Mouse (Mus musculus) gastrocnemius, postnatal 25 days (tissue): ENCODE data around the gene Nlrc5. TPM values are rescaled to one million over a fixed set of nuclear protein-coding genes. Genes with fewer than 3 reads are reported as not detected.
"Not testable (repeated sequence)": the region's sequence is repeated elsewhere in the genome, so short reads cannot be mapped to it uniquely, and the experiment has no call there.

Source experiments
- DNase-seq: peaks from one replicate; pipeline ENCODE4 v3.0.0; 2022
- total RNA-seq, 2 experiments: library from RNA; stranded (reverse); gene quantifications; 1 replicate in 1 of 2; 2 replicates in 1 of 2; pipeline ENCODE4 v1.2.3; 2021

The Nlrc5 gene
- total RNA-seq, 2 experiments from 2014 or later: 0.20 to 1.3 TPM

- DNase-seq: no peak
Observed at GRCm38 (mm10) chr8:94418017-94418416, 16.1 kb upstream of the Nlrc5 start.

DNA sequence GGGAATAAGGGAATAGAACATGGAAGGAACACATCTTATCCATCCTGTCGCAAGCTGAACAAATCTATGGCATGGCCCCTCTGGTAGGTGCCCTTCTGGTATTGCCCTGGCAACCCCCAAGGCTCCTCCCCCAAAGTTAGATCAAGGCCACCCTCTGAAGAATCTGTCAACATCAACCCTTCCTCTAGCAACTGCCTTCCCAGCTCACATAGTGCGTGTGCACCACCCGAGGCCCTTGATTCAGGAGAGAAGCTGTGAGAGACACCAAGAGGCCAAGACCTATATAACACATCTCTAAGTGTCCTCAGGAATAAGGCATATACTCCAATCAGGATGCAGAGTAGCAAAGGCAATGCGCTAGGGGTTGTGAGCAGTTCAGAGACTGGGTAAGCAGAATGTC lies 11.9 kb upstream of the Nlrc5 start:
- DNase-seq: no peak

DNA sequence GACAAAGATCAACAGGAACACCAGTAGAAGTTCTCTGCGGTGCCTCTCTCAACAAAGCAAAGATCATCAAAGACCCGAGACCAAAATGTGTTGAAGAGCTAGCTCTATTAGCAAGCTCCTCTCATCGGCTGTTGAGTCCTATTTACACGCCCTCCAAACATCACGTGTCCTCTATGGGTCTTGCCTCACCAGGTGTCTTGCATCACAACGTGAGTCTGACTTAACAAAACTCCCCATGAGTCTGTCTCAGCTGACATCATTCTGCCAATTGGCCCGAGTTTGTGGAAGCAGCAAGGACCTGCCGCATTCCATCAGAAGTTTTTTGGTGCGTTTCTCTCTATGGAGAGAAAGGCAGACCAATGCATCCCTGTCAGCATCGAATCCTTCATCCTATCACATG lies 6.2 kb upstream of the Nlrc5 start:
- DNase-seq: no peak

DNA sequence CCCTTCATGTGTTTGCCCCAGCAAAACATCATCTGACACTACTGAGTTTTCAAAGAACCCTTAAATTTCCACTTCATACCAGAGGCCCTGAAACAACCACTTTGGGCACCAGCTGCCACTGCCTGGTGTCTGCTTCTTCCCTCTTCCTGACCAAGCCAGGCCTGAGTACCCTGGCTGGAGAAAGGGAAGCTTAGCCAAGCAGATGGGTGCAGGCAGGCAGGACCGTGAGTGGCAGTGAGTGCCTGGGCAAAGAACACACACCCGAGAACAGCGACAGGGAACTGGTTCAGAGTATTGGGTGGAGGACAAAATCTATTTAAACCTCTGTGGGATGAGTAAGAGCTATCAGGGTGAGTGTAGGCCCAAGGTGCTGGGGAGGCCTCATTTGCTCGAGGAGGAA lies 5.7 kb upstream of the Nlrc5 start:
- DNase-seq: no peak

- DNase-seq: no peak
Observed at GRCm38 (mm10) chr8:94429376-94429775, 4.8 kb upstream of the Nlrc5 start.

DNA sequence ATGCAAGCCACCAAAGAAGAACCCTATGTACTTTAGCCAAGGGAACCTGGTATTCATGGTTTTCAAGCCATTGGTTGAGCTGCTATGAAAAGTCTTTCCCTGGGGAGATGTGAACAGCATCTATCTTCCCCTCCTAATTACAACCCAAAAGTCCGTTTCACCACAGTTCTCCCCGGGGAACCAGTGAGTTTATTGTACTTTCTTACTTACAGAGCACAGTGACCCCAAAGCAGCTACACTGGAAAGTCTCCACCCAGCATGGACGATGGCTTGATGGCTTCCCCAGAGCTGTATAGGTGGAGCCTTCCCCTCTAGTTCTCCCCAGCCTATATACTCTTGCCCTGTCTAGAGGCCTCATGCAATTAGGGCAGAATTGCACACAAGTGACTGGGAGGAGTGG lies 1.9 kb upstream of the Nlrc5 start:
- no peak for DNase-seq

DNA sequence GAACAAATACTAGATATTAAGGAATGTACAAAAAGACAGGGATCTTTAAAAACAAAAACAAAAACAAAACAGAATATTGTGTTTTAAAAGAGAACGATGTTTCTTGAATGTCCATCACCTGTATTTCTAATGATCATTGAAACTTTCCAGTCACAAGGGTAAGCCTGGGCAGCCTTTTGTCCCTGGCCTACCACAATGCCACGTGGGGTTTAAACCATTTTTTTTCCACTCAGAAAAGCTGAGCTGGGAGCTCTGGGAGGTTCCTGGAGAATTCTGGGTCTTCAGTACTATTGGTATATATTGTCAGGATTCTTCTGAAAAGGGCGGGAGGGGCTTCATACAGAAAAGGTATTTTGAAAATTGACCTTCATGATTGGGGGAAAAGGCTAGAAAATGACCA lies 802 bp downstream of the Nlrc5 start:
- no peak for DNase-seq

- no peak for DNase-seq
Observed at GRCm38 (mm10) chr8:94435397-94436111, 1.4 kb downstream of the Nlrc5 start.

DNA sequence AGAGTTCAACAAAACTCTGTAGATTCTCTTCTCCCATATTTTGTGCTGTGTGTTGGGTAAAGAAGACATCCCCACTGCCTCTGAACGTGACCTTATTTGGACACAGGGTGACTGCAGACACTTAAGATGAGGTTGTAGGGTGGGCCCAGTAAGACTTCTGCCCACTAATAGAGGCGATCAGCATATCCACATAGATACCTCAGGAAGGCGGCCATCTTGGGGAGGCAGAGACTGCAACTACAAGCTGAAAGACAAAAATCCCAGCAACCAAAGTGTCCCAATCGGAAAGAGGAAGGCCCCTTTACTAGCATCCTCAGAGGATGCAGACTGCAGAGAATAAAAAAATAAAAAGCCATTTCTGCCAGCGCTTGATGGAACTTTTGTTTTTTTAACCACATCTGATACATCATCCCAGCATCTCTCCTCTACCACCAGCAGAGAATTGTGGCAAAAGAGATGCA lies 2.0 kb downstream of the Nlrc5 start:
- no peak for DNase-seq

- no peak for DNase-seq
Observed at GRCm38 (mm10) chr8:94436900-94437299, 2.7 kb downstream of the Nlrc5 start.

- DNase-seq: no peak
Observed at GRCm38 (mm10) chr8:94438659-94439058, 4.5 kb downstream of the Nlrc5 start.

DNA sequence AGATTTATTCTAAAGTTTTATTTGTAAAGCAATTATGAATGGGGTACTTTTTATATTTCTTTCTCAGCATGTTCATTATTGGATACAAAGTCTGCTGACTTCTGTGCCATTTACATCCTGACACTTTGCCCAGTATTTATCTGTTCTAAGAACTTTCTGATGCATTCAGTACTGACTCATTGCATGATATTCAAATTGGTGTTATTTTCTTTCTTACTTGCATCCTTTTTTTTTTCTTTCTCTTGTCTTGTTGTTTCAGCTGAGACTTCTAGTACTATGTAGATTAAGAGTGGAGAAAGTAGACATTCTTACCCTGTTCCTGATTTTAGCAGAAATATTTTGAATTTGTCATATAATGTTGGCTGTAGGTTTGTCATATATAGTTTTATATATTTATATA lies 5.5 kb downstream of the Nlrc5 start:
- no peak for DNase-seq

GRCm38 (mm10) chr8:94440389-94440788 lies 6.2 kb downstream of the Nlrc5 start:
- DNase-seq: no peak

GRCm38 (mm10) chr8:94441686-94442085 lies 7.5 kb downstream of the Nlrc5 start:
- no peak for DNase-seq

GRCm38 (mm10) chr8:94443153-94443552 lies 9.0 kb downstream of the Nlrc5 start:
- DNase-seq: no peak

- DNase-seq: no peak
Observed at GRCm38 (mm10) chr8:94444480-94444879, 10.3 kb downstream of the Nlrc5 start.

DNA sequence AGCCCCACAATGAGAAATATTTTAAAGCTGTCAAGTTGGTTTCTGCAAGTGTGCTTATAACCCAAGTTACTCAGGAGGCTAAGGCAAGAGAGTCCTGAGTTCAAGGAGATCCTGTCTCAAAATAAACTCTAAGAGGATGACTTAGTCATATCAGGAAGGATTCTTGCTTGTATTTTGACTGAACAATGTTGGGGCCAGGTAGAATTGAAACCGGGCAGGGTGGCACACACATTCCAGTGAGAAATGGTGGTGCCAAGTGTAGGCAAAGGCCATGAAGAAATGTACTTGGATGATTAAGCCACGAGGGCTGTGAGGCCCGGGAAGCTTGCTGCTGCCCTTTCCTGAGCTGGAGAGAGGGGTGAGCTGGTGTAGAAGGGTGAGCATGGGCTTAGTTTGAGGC lies 13.0 kb downstream of the Nlrc5 start:
- no peak for DNase-seq

DNA sequence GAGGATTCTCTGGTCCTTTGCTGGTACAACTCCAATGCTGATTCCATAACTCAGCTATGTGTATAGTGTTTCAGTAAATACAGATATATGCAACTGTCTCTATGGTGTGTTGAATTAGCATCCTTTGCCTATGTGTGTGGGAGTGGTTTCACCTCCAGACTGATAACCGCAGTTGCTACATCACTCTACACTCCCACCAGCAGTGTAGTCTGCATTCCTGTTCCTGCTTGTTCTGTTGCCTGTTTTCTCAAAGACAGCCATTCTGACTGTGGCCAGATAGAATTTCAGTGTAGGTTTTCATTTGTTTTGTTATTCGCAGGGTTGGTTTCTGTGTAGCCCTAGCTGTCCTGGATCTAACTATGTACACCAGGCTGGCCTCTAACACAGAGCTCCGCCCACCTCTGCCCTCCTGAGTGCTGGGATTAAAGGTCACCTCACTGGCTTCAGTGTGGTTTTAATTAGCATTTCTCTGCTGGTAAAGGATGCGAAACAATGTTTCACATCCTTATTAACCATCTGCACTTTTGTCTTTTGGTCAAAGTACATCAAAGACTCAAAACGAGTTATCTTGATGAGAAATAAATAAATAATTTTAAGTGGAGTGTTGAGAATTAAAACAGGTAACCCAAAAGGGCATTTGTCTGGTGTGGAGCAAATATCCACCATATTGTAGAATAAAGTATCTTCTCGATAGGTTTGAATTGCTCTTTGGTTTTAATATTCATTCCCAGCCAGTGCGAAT lies 13.6 kb downstream of the Nlrc5 start:
- no peak for DNase-seq

- not testable (repeated sequence) for DNase-seq
Observed at GRCm38 (mm10) chr8:94452991-94453390, 18.8 kb downstream of the Nlrc5 start.

DNA sequence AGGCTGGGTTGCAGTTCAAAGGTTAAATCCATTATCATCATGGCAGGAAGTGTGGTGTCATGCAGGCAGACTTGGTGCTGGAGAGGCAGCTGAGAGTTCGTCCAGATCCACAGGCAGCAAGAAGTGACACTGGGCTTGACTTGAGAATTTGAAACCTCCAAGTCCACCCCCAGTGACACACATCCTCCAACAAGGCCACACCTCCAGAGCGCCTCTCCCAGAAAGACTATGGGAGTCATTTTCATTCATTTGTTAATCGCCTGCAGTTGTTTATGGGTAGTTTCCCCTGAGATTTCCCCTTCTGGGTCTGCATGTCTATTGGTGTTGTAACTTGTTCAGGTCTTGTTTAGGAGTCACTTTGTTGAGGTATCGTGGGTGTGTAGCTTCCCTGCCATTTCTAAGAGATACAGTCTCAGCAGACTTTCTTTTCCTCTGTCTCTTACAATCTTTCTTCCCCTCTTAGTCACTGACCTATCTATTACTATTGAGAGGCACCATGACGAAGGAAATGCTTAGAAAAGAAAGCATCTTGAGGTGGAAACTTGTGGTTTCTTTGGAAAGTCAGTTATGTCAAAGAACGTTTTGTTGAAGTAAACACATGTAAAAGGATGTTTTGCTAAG lies 19.8 kb downstream of the Nlrc5 start:
- no peak for DNase-seq

DNA sequence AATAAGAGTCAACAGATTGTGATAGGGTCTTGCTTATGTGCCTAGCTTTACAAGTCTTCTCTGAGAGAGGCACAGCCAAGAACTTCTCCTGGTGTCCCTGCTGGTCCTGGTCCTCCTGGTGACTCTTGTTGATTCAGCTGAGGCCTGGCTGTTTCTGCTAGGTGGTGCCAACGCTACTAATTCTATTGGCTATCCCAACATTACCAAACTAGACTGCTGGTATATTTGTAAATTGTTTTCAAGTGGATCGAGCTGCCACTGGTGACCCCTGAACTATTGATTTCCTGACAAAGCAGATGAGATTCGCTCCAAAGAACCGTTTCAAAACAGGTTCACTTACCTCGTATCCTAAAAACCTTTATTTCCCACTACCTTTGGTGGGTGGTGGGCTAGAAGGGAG lies 20.7 kb downstream of the Nlrc5 start:
- no peak for DNase-seq

DNA sequence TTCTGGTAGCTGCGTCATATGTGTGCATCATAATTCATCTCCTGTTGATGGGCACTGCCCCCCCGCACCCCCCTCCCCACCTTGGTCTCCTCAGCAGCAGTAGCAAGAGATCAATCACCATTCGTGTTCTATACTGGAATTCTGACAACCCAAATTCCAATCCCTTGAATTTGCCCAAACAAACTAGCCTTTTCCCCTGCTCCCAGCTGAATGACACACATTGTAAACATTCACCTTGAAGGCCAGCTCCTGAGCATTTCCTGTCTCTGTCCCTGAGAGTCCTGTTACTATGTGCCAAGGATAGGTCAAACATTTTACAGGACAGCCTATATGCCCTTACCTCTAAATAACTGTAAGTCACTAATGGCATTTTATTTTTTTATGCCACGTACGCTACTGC lies 21.9 kb downstream of the Nlrc5 start:
- no peak for DNase-seq

DNA sequence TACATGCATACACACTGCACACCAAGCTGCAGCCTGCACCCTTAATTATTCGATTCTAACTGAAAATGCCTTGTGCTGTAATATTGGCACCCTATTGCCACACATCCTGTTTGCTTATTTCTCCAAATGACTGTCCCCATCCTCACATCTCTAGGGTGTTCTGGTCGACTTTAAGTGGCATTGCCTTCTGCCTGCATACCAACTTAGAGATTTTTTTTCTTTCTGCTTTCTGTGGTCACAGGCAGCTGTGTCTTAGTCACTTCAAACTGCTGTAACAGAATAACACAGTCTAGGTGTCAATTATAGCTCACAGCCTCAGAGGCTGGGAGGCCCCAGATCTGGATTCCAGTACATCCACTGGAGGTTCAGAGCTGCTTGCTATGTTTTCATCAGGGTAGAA lies 24.4 kb downstream of the Nlrc5 start:
- DNase-seq: no peak
